Mouse (Mus musculus) spleen, adult 18-20 months (tissue): ENCODE results near the gene Tmem131.
"Not testable (repeated sequence)": the region's sequence is repeated elsewhere in the genome, so short reads cannot be mapped to it uniquely, and the experiment has no call there.

Experiments used
- DNase-seq, 2 experiments: peaks; one replicate each; pipeline ENCODE4 v3.0.0; 2022; ENCODE audit warnings: mixed read lengths in 2 of 2

Tmem131 gene

GRCm38 (mm10) chr1:36824356-36824755, 119.1 kb downstream of the Tmem131 start:
- no peak for DNase-seq

GRCm38 (mm10) chr1:36821918-36822317, 121.5 kb downstream of the Tmem131 start:
- not testable (repeated sequence) for DNase-seq

DNA sequence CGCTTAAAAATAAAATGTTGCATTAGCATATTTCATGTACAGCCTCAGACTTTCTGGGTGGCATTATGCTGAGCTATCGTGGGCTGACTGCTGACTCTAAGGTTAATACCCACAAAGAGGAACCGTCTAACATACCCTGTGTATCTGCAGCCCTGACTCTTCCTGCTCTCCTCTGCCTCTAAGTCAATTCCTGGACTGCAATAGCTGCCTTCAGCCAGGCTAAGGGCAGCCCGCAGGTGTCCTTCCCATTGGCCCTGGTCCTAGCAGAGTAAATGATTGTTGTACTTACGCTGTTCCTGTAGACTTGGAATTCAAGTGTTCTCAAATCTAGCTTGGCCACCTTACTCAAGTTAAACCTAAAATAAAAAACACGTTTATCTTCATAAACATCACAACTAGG, 128.3 kb downstream of the Tmem131 start:
- no peak for DNase-seq

GRCm38 (mm10) chr1:36814271-36814903, 129.1 kb downstream of the Tmem131 start:
- no peak for DNase-seq

DNA sequence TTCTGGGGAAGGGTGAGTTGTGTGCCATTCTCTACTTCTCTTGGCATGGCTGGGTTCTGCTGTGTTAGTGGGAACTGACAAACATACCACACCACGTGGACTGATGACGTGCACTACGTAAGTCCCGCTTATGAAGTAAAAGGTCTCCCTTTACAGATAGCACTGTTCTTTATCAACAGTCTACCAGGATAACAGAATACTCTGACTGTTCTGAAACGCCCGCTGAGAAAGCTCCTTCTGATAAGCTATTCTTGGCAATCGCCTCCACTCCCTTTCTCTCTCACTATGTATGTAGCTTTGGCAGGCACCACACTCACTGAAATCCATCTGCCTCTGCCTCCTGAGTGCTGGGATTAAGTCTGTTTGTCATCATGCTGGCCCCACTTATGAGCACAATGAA, 130.1 kb downstream of the Tmem131 start:
- no peak for DNase-seq

DNA sequence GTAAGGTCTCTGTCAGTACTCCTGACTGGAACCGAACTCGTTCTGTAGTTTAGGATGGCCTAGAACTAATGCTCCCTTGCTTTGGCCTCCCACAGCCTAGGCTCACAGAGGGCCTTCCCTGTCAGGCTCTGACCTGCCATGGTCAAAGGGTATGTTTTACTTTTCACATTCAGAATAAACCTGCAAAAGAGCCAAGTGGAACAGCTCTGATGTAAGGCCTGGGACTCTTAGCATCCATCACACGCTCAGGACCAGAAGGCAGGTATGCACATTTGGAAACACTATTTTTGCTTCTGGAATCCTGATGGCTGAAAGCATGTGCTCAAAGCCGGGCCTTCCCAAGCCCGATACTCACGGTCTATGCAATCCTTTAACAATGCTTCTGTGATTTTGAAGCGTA, 131.7 kb downstream of the Tmem131 start:
- no peak for DNase-seq

DNA sequence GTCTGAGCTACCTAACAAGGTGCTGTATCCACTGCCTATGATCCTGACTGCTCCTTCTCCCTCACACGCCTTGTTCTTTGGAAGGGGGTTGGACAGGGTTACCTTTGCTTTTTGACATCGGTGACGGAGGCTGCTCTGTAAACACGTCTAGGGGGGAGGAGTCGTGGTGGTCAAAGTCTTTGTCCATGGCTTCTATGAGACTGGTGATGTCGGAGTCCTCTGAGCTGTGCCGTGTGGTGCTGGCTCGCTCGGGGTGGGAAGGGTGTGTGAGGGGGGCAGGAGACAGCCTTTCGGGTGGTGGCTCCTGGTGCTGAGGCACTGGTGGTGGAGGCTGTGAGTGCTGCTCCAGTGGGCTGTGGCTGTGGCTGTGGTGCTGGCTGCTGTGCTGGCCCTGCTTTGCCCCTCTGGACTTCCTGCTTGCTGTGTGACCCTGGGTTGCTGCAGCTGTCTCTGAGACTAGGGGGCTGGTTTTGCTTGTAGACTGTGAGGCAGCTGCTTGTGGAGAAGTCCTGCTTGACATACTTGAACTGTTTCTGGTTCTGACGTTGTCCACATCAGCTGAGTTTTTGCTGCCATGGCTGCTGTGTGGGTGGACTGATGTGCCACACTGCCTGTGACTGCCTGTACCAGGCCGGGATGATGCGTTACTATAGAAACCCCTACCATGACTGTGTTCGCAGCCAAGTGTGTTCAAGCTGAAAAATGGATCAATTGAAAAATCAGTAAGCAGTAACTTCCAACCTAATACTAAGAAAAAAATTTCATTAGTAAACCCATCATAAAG, 135.5 kb downstream of the Tmem131 start:
- DNase-seq = no peak

- DNase-seq = no peak
Observed at GRCm38 (mm10) chr1:36807086-36807485, 136.4 kb downstream of the Tmem131 start.

DNA sequence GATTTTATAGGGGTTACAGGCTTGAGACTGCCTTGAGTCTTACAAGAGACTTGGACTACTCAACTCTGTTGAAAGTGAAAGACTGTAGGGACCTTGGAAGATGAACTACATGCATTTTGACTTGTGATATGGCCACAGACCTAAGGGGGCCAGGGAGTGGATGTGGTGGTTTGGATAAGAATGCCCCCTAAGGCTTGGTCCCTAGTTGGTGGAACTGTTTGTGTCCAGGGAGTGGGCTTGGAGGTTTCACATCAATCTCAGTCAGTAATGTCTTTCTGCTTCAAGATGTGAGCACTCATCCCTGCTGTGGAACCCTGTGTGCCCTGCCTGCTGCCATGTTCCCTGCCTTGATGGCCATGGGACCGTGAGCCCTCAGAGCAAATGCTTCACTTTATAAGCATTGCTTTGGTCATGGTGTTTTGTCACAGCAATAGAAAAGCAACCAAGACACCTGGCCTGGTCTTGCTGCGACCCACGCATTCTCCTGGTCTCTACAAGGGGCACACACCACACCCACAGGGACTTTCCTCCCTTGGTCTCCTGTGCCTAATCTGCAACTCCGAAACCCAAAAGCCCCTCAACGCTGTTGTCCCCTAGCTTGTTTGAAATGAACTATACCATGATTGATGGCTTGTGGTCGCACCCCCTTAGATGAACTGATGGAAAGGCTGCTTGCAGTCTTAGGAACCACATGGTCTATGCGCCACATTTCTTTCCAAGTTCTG, 137.1 kb downstream of the Tmem131 start:
- DNase-seq = no peak

- no peak for DNase-seq
Observed at GRCm38 (mm10) chr1:36804833-36805232, 138.6 kb downstream of the Tmem131 start.

GRCm38 (mm10) chr1:36804259-36804658, 139.2 kb downstream of the Tmem131 start:
- no peak for DNase-seq

DNA sequence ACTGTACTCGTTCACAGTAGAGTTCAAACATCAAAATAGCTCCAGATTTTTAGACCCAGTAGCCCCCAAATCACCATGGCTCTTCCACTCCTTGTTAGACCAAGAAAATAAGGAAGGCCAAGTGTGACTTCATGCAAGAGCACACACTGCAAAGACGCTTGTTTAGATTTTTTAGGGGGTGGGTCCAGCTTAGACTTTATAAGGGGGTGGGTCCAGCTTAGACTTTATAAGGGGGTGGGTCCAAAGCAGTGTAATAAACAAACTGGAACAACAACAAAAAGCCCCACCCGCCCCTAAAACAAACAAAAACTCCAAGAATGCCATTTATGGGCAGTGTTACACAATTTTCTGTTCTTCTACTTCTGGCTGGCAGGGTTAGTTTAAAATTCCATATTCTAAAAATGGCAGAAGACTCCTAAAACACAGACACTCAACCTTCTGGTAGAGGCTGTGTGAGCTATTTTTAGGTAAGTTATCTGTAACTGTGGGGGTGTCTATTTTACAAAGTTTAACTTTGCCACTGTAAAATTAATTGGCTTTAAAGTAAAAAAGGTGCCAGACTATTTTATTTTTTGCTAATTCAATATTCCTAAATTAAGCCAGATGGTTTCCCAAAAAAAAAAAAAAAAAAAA, 143.0 kb downstream of the Tmem131 start:
- DNase-seq = no peak

DNA sequence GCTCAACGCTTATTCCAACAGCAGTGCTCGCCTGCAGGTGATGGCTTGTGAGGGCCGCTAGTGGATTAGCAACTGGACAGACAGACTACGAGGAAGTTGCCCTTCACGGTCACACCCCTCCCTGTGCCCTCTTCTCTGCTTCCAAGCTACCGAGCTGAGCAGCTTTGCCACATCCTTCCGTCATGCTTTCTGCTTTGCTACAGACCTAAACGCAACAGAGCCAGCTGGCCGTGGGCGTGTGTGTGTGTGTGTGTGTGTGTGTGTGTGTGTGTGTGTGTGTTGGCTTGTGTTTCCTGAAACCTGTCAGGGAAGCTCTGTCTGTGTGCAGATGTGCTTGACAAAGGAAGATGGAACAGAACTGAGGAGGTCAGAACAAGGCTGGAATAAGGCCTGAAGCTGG, 146.0 kb downstream of the Tmem131 start:
- peak; percentile 46 to 52 for DNase-seq

- no peak for DNase-seq
Observed at GRCm38 (mm10) chr1:36796711-36797110, 146.8 kb downstream of the Tmem131 start.

DNA sequence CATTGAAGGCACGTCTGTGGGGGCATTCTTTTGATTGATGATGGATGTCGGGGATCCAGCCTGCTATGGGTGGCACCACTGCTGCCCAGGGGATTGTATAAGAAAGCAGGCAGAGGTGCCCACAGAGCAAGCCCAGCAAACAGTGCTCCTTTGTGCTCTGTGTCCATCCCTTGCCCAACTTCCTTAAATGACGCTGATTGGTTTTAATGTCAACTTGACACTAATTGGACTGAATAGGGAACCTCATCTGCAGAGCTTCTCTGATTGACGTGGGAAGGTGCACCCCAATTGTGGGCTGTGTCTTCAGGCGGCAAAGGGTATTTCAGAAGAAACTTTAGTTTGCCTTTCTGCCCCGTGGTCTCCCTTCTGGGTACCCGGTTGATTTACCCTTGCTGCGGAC, 154.1 kb downstream of the Tmem131 start:
- no peak for DNase-seq

- DNase-seq = no peak
Observed at GRCm38 (mm10) chr1:36786377-36786776, 157.1 kb downstream of the Tmem131 start.

DNA sequence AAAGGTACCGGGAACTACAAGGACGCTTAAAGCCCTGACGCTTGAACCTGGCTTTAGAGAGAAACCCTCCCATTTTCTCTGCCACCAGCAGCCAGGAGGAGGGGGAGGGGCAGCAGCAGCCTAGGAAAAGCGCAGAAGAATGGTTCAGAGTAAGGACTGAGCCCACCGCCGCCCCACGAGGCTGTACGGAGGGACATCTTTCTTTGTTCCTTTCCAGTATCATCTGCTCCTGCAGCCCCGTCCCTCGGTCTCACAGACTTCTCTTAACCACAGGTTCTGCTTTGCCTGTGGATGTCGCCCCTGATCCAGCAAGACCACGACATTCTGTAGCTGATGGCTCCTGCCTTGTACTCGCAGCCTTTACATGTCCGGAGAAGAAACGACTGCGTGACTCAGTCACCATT, 158.2 kb downstream of the Tmem131 start:
- no peak for DNase-seq

- peak in 1 of 2 experiments; percentile 69 for DNase-seq
Observed at GRCm38 (mm10) chr1:36784365-36785134, 158.9 kb downstream of the Tmem131 start.

DNA sequence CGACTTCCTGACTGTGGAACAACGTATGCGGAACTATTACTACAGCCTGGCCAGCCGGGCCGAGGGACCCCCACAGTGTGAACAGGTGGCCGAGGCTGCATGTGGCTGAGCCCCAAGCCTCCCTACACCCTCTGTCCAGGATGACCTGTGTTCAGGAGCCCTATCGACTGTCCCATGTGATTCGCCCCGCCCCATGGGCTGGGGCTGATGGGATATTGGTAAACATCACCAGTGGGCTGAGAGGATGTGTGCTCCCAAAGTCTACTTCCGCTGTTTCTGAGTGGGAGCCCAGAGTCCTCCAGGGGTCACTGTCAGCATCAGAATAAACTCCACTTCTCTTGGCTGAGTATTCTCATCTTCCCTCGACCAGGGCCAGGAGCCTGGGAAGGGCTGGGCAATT, 161.0 kb downstream of the Tmem131 start:
- no peak for DNase-seq

DNA sequence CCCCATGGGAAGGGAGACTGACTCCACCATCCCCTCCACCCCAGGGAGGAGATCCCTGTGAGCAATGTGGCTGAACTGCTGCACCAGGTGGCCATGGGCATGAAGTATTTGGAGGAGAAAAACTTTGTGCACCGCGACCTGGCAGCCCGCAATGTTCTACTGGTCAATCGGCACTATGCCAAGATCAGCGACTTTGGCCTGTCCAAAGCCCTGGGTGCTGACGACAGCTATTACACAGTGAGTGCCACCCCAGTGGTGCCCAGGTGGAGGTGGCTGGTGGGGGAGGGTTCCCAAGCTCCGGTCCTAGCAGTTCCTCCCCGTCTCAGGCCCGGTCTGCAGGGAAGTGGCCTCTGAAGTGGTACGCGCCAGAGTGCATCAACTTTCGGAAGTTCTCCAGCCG, 162.7 kb downstream of the Tmem131 start:
- no peak for DNase-seq

- DNase-seq = no peak
Observed at GRCm38 (mm10) chr1:36772198-36772934, 171.1 kb downstream of the Tmem131 start.

DNA sequence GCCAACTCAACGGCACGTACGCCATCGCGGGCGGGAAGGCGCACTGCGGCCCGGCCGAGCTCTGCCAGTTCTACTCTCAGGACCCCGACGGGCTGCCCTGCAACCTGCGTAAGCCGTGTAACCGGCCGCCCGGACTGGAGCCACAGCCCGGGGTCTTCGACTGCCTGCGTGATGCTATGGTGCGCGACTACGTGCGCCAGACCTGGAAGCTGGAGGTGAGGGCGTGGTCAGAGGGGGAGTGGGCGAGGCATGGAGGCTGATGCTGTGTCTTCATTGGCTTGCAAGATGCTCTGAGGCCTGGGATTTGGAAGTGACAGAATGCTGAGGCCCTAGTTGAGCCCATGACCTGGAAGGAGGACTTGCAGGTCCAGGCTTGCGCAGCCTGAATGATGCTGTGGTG, 172.5 kb downstream of the Tmem131 start:
- DNase-seq = no peak
